In the genomic region with DNA sequence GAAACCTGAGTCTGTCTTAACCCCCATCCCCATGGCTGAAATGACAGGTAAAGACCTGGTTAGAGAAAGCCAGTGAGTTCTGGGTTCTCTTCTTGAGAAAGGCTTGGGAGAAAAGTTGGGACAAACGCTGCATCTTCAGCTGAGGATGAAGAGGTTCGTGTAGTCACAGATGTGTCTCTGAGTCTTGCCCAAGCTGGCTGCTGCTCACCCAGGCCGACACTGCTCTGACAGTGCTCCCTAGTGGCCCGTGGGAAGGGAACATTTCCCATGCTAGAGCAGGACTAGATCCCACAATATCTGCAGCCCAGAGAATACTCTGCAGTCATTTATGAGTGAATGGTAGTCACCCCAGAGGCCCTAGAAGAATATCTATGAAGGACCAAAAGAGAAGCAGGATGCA, we compare ENCODE assay signal across 8 mouse cellular contexts.
DNase-seq lines count a peak whose midpoint lies in the region; TF ChIP-seq lines count a peak whose summit lies in the region.

No protein-coding gene starts in this region.

- peak; percentile 42 for TF ChIP-seq CTCF in ES-Bruce4 (IDR thresholded peaks at IDR 0.05; ENCODE audit: low read depth, low read length)

- no peaks in the 10 kb centered on the region for H3K4me1 ChIP-seq in ES-Bruce4 (ENCODE audit: control insufficient read depth, insufficient read depth, low read length)
- no peaks in the 10 kb centered on the region for H3K4me1 ChIP-seq in midbrain, embryonic 10.5 days

- no peak overlapping the region for H3K27ac ChIP-seq in ES-Bruce4 (ENCODE audit: insufficient read depth, low read length)
- H3K27ac ChIP-seq in midbrain, embryonic 10.5 days (replicated peaks), result no peak overlapping the region

- H3K36me3 ChIP-seq in ES-Bruce4 (ENCODE audit: control insufficient read depth, insufficient read depth, low read length, poor library complexity, severe bottlenecking), result no peaks in the 10 kb centered on the region
- no peaks in the 10 kb centered on the region for H3K36me3 ChIP-seq in midbrain, embryonic 10.5 days

- H3K27me3 ChIP-seq in ES-Bruce4 (ENCODE audit: control insufficient read depth, insufficient read depth, low read length, poor library complexity, severe bottlenecking), result no peaks in the 10 kb centered on the region
- no peaks in the 10 kb centered on the region for H3K27me3 ChIP-seq in midbrain, embryonic 10.5 days (ENCODE audit: low read depth, poor library complexity, severe bottlenecking)

- TF ChIP-seq POLR2A in ES-Bruce4 (IDR thresholded peaks at IDR 0.05; ENCODE audit: insufficient read depth, low read length), result no peak

- H3K4me3 ChIP-seq in ES-Bruce4 (ENCODE audit: low read depth, low read length), result no peak overlapping the region
- no peak overlapping the region for H3K4me3 ChIP-seq in midbrain, embryonic 10.5 days

- no peak for TF ChIP-seq EP300 in ES-Bruce4 (IDR thresholded peaks at IDR 0.05; ENCODE audit: insufficient read depth, low read depth, low read length)

- no peaks in the 10 kb centered on the region for H3K9me3 ChIP-seq in ES-Bruce4 (replicated peaks; ENCODE audit: control insufficient read depth, insufficient read depth, low read length, poor library complexity, severe bottlenecking)
- no peaks in the 10 kb centered on the region for H3K9me3 ChIP-seq in midbrain, embryonic 10.5 days (replicated peaks)

- 69% methylated on average over 4 of the region's 4 CpGs for WGBS in midbrain, embryonic 10.5 days

- DNase-seq in gastrocnemius, adult 18-20 months (ENCODE audit: low spot score), result peak; percentile 14
- no peak for DNase-seq in gastrocnemius, adult 8-10 months (ENCODE audit: low spot score in 2 of 2)
- peak; percentile 31 for DNase-seq in gastrocnemius, postnatal 25 days
- DNase-seq in kidney, postnatal 4 days, result peak; percentile 43 to 60
- no peak for DNase-seq in urinary bladder, postnatal 4 days (ENCODE audit: low spot score in 2 of 2)
- DNase-seq in midbrain, embryonic 10.5 days (ENCODE audit: low spot score), result no peak
- no peak for DNase-seq in ovary, postnatal 10 days (ENCODE audit: low spot score)

- no peak overlapping the region for H3K9ac ChIP-seq in ES-Bruce4 (ENCODE audit: low read depth, poor library complexity, severe bottlenecking)

Comparison
In these comparisons a context has a peak if more than half of its experiments do, and no peak if none do; other contexts are left out.
1. DNase-seq: peak in gastrocnemius, adult 18-20 months (single experiment), gastrocnemius, postnatal 25 days (single experiment) and kidney, postnatal 4 days (2 of 2); none in gastrocnemius, adult 8-10 months (0 of 2), urinary bladder, postnatal 4 days (0 of 2), midbrain, embryonic 10.5 days (single experiment) and ovary, postnatal 10 days (single experiment).